Mouse (Mus musculus): ENCODE measurements around the gene Ndufv2. TPM values are rescaled to one million over a fixed set of nuclear protein-coding genes. Genes with fewer than 3 reads are reported as not detected.
"Not testable (repeated sequence)": the region's sequence is repeated elsewhere in the genome, so short reads cannot be mapped to it uniquely, and the experiment has no call there.

Ndufv2 gene
- total RNA-seq, 2 experiments from 2014 or later: 219 to 240 TPM

- DNase-seq (ENCODE audit: extremely low spot score in 1 of 2, low spot score in 2 of 2): no peak
- intact Hi-C loops (cut with DNase I): loop anchor here (1.0 kb wide), 2 partner anchors 12 to 24 kb away; partner anchors contain the start of gene Ndufv2
- Histone ChIP-seq H3K4me3 (peak overlapping the region; percentile 97), H3K27ac (peak overlapping the region; percentile 96)
- no peak for TF ChIP-seq CTCF (IDR thresholded peaks at IDR 0.05)
Measured at GRCm38 (mm10) chr17:66077437-66077850, 23.9 kb downstream of the Ndufv2 start.

GRCm38 (mm10) chr17:66076934-66077333, 24.4 kb downstream of the Ndufv2 start, which contains the start of gene Ankrd12:
Gene Ankrd12 (minus strand): TSS chr17:66077089.
- peak within 1 kb of the TSS; percentile 97 for H3K4me3 ChIP-seq
- DNase-seq (ENCODE audit: extremely low spot score in 1 of 2, low spot score in 2 of 2): peak; percentile 97
- H3K27ac ChIP-seq: peak within 1 kb of the TSS; percentile 96
- no peak for TF ChIP-seq CTCF (IDR thresholded peaks at IDR 0.05)
- intact Hi-C loops (cut with DNase I): loop anchor here (1.0 kb wide), 2 partner anchors 12 to 24 kb away; partner anchors contain the start of gene Ndufv2

- Histone ChIP-seq H3K27ac (peak overlapping the region; percentile 94), H3K4me3 (peak overlapping the region; percentile 97)
- peak; percentile 55 to 62 for DNase-seq (ENCODE audit: extremely low spot score in 1 of 2, low spot score in 2 of 2)
- intact Hi-C loops (cut with DNase I): no loop called here
- no peak for TF ChIP-seq CTCF (IDR thresholded peaks at IDR 0.05)
Measured at GRCm38 (mm10) chr17:66076174-66076927, 25.0 kb downstream of the Ndufv2 start.

- intact Hi-C loops (cut with DNase I): no loop called here
- DNase-seq (ENCODE audit: extremely low spot score in 1 of 2, low spot score in 2 of 2): no peak
- TF ChIP-seq CTCF (IDR thresholded peaks at IDR 0.05): no peak
Measured at GRCm38 (mm10) chr17:66075827-66076173, 25.6 kb downstream of the Ndufv2 start.

GRCm38 (mm10) chr17:66073971-66074370, 27.4 kb downstream of the Ndufv2 start:
- TF ChIP-seq CTCF (IDR thresholded peaks at IDR 0.05): no peak
- DNase-seq (ENCODE audit: extremely low spot score in 1 of 2, low spot score in 2 of 2): no peak
- Histone ChIP-seq H3K27ac (no peak overlapping the region), H3K4me3 (no peak overlapping the region)
- intact Hi-C loops (cut with DNase I): no loop called here

More at GRCm38 (mm10) chr17:66075827-66076173, 25.6 kb downstream of the Ndufv2 start:
- peak overlapping the region; percentile 97 for H3K4me3 ChIP-seq
- H3K27ac ChIP-seq: peak overlapping the region; percentile 85

- H3K27ac ChIP-seq; intact Hi-C loops (cut with DNase I); DNase-seq (ENCODE audit: extremely low spot score in 1 of 2, low spot score in 2 of 2); H3K4me3 ChIP-seq: not testable (repeated sequence)
Measured at GRCm38 (mm10) chr17:66069036-66069435, 32.3 kb downstream of the Ndufv2 start.

- no peak for DNase-seq (ENCODE audit: extremely low spot score in 1 of 2, low spot score in 2 of 2)
- intact Hi-C loops (cut with DNase I): no loop called here
Measured at GRCm38 (mm10) chr17:66065115-66065514, 36.2 kb downstream of the Ndufv2 start.

GRCm38 (mm10) chr17:66061241-66061938, 40.0 kb downstream of the Ndufv2 start:
- TF ChIP-seq CTCF (IDR thresholded peaks at IDR 0.05): peak; percentile 30
- DNase-seq (ENCODE audit: extremely low spot score in 1 of 2, low spot score in 2 of 2): no peak
- intact Hi-C loops (cut with DNase I): no loop called here
- Histone ChIP-seq H3K4me3 (no peak overlapping the region), H3K27ac (no peak overlapping the region)

More at GRCm38 (mm10) chr17:66065115-66065514, 36.2 kb downstream of the Ndufv2 start:
- Histone ChIP-seq H3K4me3 (no peak overlapping the region), H3K27ac (no peak overlapping the region)
- no peak for TF ChIP-seq CTCF (IDR thresholded peaks at IDR 0.05)

- DNase-seq (ENCODE audit: extremely low spot score in 1 of 2, low spot score in 2 of 2): no peak
- no peak for TF ChIP-seq CTCF (IDR thresholded peaks at IDR 0.05)
- H3K27ac ChIP-seq: no peak overlapping the region
- no peak overlapping the region for H3K4me3 ChIP-seq
- intact Hi-C loops (cut with DNase I): no loop called here
Measured at GRCm38 (mm10) chr17:66058160-66058559, 43.2 kb downstream of the Ndufv2 start.

GRCm38 (mm10) chr17:66057145-66057544, 44.2 kb downstream of the Ndufv2 start:
- no peak overlapping the region for H3K4me3 ChIP-seq
- H3K27ac ChIP-seq: no peak overlapping the region
- no peak for DNase-seq (ENCODE audit: extremely low spot score in 1 of 2, low spot score in 2 of 2)
- TF ChIP-seq CTCF (IDR thresholded peaks at IDR 0.05): no peak
- intact Hi-C loops (cut with DNase I): no loop called here

GRCm38 (mm10) chr17:66053349-66053748, 48.0 kb downstream of the Ndufv2 start:
- H3K27ac ChIP-seq: no peak overlapping the region
- no peak overlapping the region for H3K4me3 ChIP-seq
- no peak for DNase-seq (ENCODE audit: extremely low spot score in 1 of 2, low spot score in 2 of 2)
- no peak for TF ChIP-seq CTCF (IDR thresholded peaks at IDR 0.05)
- intact Hi-C loops (cut with DNase I): no loop called here

- Histone ChIP-seq H3K27ac (no peak overlapping the region), H3K4me3 (no peak overlapping the region)
- TF ChIP-seq CTCF (IDR thresholded peaks at IDR 0.05): no peak
- intact Hi-C loops (cut with DNase I): no loop called here
- no peak for DNase-seq (ENCODE audit: extremely low spot score in 1 of 2, low spot score in 2 of 2)
Measured at GRCm38 (mm10) chr17:66048795-66049194, 52.6 kb downstream of the Ndufv2 start.

Measured in left cerebral cortex, adult 2 months (tissue).